Mouse (Mus musculus): ENCODE measurements around the gene Ephb2. TPM values are rescaled to one million over a fixed set of nuclear protein-coding genes. Genes with fewer than 3 reads are reported as not detected.

The Ephb2 gene
- polyA plus RNA-seq, 1 experiment from 2014 or later, result 4.2 TPM

DNA sequence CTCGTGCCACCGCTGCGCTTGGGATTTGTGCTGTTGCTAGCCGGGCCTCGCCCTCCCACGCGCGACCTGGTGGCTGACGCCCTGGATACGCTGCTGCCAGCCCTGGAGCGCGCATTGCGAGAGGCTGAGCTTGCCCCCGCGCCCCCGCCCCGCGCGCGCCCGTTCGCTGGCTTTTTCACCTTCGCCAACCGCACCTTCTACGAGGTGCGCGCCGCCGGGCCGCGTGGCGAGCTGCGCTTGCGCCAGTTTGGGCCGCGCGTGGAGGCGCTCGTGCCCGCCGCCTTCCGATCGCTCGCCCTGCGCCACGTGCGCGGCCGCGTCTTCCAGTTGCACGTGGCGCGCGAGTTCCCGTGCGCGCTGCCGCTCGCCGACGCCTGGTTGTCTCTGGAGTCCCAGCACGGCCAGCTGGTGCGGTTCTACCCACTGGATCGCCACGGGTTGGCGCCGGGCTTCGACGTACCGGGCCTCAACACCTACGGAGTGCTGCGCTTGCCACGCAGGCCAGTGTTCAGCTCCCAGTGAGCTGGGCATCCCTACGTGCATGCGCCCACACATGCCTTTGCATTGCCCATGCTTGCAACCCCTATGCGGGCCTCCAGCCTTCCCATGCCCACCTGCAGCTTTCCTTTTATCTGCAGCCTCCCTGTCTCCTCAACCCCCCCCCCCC is 198.1 kb downstream of the Ephb2 start:
- Histone ChIP-seq H3K4me3 (peak overlapping the region; percentile 65), H3K27me3 (ENCODE audit: insufficient read depth, poor library complexity, severe bottlenecking) (peaks cover 54% of the 10 kb centered on the region), H3K9me3 (no peaks in the 10 kb centered on the region), H3K4me1 (peaks cover 24% of the 10 kb centered on the region), H3K36me3 (no peaks in the 10 kb centered on the region), H3K27ac (peak overlapping the region; percentile 73)
- DNase-seq (ENCODE audit: low spot score), result no peak
- WGBS, result 3% methylated on average over 73 of the region's 76 CpGs

DNA sequence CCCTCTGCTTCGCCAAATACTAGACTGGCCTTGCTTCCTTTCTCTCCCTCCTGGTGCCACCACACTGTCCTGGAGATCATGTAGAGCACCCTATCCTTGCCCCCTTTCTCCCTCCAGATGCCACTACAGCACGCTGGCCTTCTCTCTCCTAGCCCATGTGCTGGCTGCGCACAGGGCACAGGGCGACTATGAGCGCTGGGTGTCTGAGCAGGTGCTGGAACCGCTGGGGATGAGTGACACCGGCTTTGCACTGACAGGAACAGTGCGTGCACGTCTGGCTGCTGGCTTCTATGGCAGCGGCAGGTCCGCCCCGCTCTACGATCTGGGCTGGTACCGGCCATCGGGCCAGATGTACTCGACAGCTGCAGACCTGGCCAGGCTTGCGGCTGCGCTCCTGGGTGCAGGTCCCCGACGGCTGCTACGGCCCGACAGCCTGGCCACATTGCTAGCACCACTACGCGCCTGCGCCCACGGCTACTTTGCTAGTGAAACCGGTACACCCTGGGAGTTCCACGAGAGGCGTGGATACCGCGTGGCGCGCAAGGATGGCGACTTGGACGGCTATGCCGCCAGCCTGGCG is 198.7 kb downstream of the Ephb2 start:
- H3K27ac ChIP-seq, result peak overlapping the region; percentile 73
- no peaks in the 10 kb centered on the region for H3K9me3 ChIP-seq
- no peak for DNase-seq (ENCODE audit: low spot score)
- WGBS, result 16% methylated on average over 37 of the region's 37 CpGs
- H3K36me3 ChIP-seq, result no peaks in the 10 kb centered on the region
- H3K27me3 ChIP-seq (ENCODE audit: insufficient read depth, poor library complexity, severe bottlenecking), result peaks cover 57% of the 10 kb centered on the region
- peaks cover 24% of the 10 kb centered on the region for H3K4me1 ChIP-seq
- peak overlapping the region; percentile 65 for H3K4me3 ChIP-seq

DNA sequence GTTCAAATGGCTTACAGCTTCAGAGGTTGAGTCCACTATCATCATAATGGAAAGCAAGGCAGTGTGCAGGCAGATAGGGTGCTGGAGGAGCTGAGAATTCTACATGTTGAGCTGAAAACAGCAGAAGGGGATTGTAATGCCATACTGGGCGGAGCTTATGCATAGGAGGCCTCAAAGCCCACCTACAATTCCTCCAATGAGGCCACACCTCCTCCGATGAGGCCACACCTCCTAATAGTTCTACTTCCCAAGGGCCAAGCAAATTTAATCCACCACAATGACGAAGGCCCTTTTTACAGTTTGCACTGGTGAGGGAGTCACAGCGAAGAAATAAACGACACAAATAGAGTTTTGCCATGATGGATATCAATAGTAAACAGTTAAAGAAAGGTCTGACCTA is 199.3 kb downstream of the Ephb2 start:
- Histone ChIP-seq H3K27ac (no peak overlapping the region), H3K9me3 (no peaks in the 10 kb centered on the region), H3K36me3 (no peaks in the 10 kb centered on the region), H3K4me3 (no peak overlapping the region), H3K4me1 (peaks cover 25% of the 10 kb centered on the region), H3K27me3 (ENCODE audit: insufficient read depth, poor library complexity, severe bottlenecking) (peaks cover 57% of the 10 kb centered on the region)
- DNase-seq (ENCODE audit: low spot score), result no peak
- 50% methylated on average over 5 of the region's 5 CpGs for WGBS

DNA sequence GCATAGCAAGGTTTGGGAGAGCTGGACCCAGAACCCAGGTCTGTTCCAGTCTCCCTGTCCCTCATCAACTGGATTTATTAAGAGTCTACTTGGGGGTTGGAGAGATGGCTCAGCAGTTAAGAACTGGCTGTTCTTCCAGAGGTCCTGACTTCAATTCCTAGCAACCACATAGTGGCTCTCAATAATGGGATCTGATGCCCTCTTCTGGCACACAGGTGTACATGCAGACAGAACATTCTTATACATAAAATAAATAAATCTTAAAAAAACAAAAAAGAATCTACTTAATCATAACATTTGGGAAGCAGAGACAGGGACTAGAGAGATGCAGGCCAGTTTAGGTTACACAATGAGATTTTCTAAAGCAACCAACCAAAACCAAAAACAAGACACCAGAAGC is 199.8 kb downstream of the Ephb2 start:
- Histone ChIP-seq H3K27ac (no peak overlapping the region), H3K4me1 (peaks cover 30% of the 10 kb centered on the region), H3K9me3 (no peaks in the 10 kb centered on the region), H3K4me3 (no peak overlapping the region), H3K36me3 (no peaks in the 10 kb centered on the region), H3K27me3 (ENCODE audit: insufficient read depth, poor library complexity, severe bottlenecking) (peaks cover 57% of the 10 kb centered on the region)
- no peak for DNase-seq (ENCODE audit: low spot score)

DNA sequence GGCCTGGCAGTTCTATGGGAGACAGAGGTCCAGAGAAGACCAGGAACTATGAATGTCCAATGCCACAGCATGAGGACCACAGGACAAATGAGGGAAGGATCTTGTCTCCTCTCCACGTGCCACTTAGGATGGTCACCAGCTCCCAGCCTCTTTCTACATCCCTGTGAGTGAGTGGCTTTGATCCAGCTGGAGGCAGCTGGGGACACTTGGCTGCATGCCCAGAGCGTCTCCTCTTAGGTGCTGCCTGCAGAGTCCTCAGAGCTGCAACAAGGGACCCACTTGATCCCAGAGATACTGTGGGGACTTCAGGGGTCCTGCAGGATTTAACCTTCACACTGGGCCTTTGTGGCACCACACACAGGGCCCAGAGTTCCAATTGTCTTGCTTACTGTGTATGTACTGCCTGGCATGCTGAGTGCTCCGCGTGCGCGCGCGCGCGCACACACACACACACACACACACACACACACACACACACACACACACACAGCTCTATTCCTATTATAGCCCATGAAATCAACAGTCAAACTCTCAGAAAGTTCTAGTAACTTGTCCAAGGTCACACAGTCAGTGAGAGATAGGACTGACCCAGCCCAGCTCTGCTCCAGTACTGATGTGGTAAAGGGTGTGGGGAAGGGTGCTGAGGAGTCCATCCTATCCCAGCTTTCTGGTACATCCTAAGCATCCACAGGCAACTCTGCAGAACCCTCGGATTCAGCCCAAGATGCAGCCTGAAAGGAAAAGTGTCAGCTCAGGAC is 204.4 kb downstream of the Ephb2 start:
- Histone ChIP-seq H3K27me3 (ENCODE audit: insufficient read depth, poor library complexity, severe bottlenecking) (peaks cover 17% of the 10 kb centered on the region), H3K4me3 (no peak overlapping the region), H3K36me3 (no peaks in the 10 kb centered on the region), H3K9me3 (no peaks in the 10 kb centered on the region), H3K27ac (no peak overlapping the region), H3K4me1 (peaks cover 11% of the 10 kb centered on the region; the same call in 1 of the 2 replicates)
- no peak for DNase-seq (ENCODE audit: low spot score)
- WGBS, result 82% methylated on average over 11 of the region's 11 CpGs

DNA sequence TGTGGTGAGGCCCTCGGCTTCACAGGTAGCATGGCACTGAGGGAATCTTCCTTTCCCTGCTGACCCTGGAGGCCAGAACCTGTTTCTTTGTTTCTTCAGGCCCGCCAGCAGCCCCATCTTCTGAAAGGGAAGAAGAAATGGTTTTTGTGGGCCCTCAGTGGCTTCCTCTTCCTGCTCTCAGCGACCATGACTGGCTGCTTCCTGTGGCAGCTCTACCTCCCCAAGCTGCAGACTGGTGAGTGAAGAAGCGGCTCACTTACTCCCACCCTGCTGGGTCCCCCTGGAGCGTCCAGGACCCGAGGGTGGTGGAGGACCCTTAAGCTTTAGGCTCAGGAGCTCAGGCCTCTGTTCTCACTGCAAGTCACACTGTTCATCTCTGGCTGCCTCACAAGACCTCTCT is 209.2 kb downstream of the Ephb2 start:
- no peak for DNase-seq (ENCODE audit: low spot score)
- 56% methylated on average over 6 of the region's 6 CpGs for WGBS
- no peak overlapping the region for H3K4me3 ChIP-seq
- peaks cover 10% of the 10 kb centered on the region; the same call in 1 of the 2 replicates for H3K4me1 ChIP-seq
- no peaks in the 10 kb centered on the region for H3K36me3 ChIP-seq
- no peaks in the 10 kb centered on the region for H3K9me3 ChIP-seq
- H3K27ac ChIP-seq, result no peak overlapping the region
- 0 out of 2 replicates have a peak, but pooled peaks cover 16% of the 10 kb centered on the region for H3K27me3 ChIP-seq (ENCODE audit: insufficient read depth, poor library complexity, severe bottlenecking)

DNA sequence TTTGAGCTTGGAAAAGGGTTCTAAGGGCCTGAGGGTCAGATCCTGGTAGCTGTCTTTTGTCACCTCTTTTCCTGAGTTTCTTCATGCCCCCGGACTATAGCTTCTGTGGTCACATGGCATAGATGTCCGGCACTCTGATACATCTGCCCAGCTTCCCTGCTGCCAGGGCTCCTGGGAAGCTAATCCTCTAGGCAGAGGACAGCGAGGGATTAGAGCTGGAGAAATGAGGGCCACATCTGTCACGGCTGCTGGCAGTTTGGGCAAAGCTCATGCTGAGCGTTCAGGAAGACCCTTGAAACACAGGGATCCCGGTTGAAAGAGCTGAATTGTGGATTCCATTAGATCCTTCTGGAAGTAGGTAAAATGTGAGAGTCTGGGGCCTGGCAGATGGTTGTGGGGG is 213.4 kb downstream of the Ephb2 start, which contains the start of gene Lactbl1:
Lactbl1 (plus strand) TSS at position 234 of the 400 bp plus-strand sequence.
- Histone ChIP-seq H3K36me3 (no peaks in the 10 kb centered on the region), H3K4me3 (no peak within 1 kb of the TSS), H3K4me1 (peaks cover 11% of the 10 kb centered on the region), H3K9me3 (no peaks in the 10 kb centered on the region), H3K27ac (no peak within 1 kb of the TSS), H3K27me3 (ENCODE audit: insufficient read depth, poor library complexity, severe bottlenecking) (0 out of 2 replicates have a peak, but pooled peaks cover 16% of the 10 kb centered on the region)
- 37% methylated on average over 6 of the region's 6 CpGs for WGBS
- no peak for DNase-seq (ENCODE audit: low spot score)

DNA sequence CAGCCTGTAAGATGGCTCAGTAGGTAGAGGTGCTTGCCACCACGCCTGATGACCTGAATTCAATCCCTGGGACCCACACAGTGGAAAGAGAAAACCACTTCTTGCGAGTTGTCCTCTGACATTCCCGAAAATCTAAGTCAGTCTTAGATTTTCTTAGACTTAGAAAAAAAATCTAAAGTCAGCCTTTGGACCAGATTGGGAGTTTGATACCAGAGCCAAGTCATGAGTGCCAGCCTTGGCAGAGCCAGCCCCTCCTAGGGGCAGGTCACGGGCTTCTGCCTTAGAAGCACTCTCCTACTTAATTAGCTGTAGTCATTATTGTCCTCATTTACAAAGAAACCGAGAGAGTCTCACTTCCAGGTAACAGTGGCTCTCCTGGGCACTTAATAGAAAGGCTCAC is 213.8 kb downstream of the Ephb2 start:
- Histone ChIP-seq H3K27me3 (ENCODE audit: insufficient read depth, poor library complexity, severe bottlenecking) (0 out of 2 replicates have a peak, but pooled peaks cover 16% of the 10 kb centered on the region), H3K27ac (no peak overlapping the region), H3K9me3 (no peaks in the 10 kb centered on the region), H3K36me3 (no peaks in the 10 kb centered on the region), H3K4me3 (no peak overlapping the region), H3K4me1 (peaks cover 11% of the 10 kb centered on the region)
- 62% methylated on average over 5 of the region's 5 CpGs for WGBS
- no peak for DNase-seq (ENCODE audit: low spot score)

DNA sequence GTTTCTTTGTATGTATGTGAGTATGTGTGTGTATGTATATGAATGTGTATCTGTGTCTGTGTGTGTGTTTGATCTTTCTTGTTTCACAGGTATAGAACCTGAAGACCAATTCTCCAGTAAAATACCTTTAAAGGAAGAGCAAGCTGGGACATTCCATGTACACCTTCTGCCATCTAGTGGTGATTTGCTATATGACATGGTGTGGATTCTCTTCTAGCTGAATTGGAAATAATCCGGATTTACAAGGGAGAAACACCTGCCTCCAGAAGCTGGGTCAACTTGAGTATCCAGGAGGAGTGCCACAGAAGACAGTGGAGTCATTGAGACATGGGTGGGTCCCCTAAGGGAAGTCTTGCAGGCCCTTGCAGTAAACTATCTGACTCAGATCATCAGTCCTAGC is 214.5 kb downstream of the Ephb2 start:
- Histone ChIP-seq H3K27ac (no peak overlapping the region), H3K4me1 (peaks cover 11% of the 10 kb centered on the region), H3K36me3 (no peaks in the 10 kb centered on the region), H3K27me3 (ENCODE audit: insufficient read depth, poor library complexity, severe bottlenecking) (0 out of 2 replicates have a peak, but pooled peaks cover 16% of the 10 kb centered on the region), H3K4me3 (no peak overlapping the region), H3K9me3 (no peaks in the 10 kb centered on the region)
- WGBS, result 3% methylated on average over 1 of the region's 1 CpGs
- DNase-seq (ENCODE audit: low spot score), result no peak

DNA sequence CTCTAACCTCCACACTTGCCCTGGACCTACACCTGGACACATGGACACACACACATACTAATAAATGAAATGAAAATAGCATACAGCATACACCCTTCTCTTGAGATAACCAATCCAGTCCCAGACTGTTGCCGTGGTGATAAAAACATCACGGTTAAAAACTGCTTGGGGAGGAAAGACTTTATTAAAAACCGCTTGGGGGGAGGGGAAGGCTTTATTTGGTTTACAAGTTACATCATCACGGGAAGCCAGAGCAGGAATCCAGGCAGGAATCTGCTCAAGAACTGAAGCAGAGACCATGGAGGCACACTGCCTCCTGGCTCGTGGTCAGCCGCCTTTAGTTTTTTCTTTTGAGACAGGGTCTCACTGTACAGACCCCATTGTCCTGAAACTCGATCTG is 222.1 kb downstream of the Ephb2 start:
- 64% methylated on average over 7 of the region's 7 CpGs for WGBS
- Histone ChIP-seq H3K27ac (no peak overlapping the region), H3K9me3 (no peaks in the 10 kb centered on the region), H3K36me3 (no peaks in the 10 kb centered on the region), H3K4me1 (peaks cover 3% of the 10 kb centered on the region), H3K4me3 (no peak overlapping the region), H3K27me3 (ENCODE audit: insufficient read depth, poor library complexity, severe bottlenecking) (no peaks in the 10 kb centered on the region)
- no peak for DNase-seq (ENCODE audit: low spot score)

DNA sequence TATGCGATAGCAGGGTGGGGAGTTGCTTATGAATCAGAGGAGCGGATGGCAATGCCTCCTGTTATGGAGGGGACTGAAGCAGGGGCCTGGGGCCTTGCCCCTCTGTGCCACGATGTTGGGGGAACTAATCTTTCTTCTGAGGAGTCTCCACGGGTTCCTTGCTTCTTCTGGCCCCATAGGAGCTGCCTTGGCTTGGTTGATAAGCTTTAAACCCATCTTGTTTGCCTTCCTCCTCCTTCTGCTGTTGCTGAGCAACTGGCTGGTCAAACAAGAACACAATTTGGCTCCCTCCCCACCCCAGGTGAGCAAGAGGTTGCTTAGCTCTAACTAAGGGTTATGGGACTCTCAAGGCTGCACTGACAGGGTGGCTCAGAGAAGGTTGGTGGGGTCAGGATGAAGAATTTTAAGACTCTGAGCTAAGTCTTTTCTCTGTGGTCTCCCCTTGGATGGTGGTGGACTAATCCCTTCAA is 225.4 kb downstream of the Ephb2 start, which contains the start of gene Tex46:
Tex46 (plus strand) TSS at position 51 of the 470 bp plus-strand sequence.
- no peaks in the 10 kb centered on the region for H3K36me3 ChIP-seq
- no peak within 1 kb of the TSS for H3K4me3 ChIP-seq
- no peak for DNase-seq (ENCODE audit: low spot score)
- H3K27ac ChIP-seq, result no peak within 1 kb of the TSS
- H3K27me3 ChIP-seq (ENCODE audit: insufficient read depth, poor library complexity, severe bottlenecking), result no peaks in the 10 kb centered on the region
- no peaks in the 10 kb centered on the region for H3K9me3 ChIP-seq
- no peaks in the 10 kb centered on the region for H3K4me1 ChIP-seq
- 58% methylated on average over 4 of the region's 4 CpGs for WGBS

DNA sequence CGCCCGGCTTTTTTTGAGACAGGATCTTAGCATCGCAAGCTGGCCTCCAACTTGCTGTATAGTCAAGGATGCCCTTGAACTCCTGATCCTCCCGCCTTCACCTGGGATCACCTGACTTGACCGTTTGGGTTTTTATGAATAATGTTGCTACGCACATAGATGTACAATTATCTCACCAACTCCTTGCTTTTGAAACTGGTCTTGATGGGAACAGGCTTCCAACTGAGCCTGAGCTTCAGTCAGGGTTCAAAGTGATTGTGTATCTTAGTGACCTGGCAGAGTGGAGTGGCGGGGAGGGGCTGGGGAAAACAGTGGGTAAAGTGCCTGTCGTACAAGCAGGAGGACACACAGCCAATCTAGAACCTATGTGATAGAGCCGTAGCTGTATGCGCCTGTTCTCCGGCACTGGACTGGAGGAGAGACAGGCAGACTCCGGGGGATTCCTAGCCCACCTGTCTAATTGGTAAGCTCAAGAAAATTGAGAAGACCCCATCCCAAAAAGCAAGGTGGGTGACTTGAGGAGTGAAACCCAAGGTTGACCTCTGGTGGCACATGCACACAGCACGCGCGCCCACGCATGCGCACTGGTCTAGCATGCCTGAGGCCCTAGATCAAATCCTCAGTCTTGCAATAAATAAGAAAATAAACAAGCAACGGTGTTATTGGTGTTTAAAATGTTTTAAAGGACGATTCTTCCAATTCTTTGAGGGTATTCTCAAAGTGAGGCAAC is 229.9 kb downstream of the Ephb2 start:
- no peak overlapping the region for H3K27ac ChIP-seq
- WGBS, result 86% methylated on average over 19 of the region's 19 CpGs
- peaks cover 4% of the 10 kb centered on the region for H3K4me1 ChIP-seq
- no peaks in the 10 kb centered on the region for H3K9me3 ChIP-seq
- H3K4me3 ChIP-seq, result no peak overlapping the region
- no peaks in the 10 kb centered on the region for H3K36me3 ChIP-seq
- H3K27me3 ChIP-seq (ENCODE audit: insufficient read depth, poor library complexity, severe bottlenecking), result no peaks in the 10 kb centered on the region
- DNase-seq (ENCODE audit: low spot score), result peak; percentile 67

All from heart, embryonic 10.5 days (tissue).